Mouse (Mus musculus) olfactory bulb, adult 2 months (tissue): ENCODE data around the gene Mical3. TPM values are rescaled to one million over a fixed set of nuclear protein-coding genes. Genes with fewer than 3 reads are reported as not detected.

ENCODE experiments used
- H3K27ac ChIP-seq: fragments of 200-500 bp; 2 replicates; pipeline ENCODE4 v1.5.1; 2012; ENCODE audit warnings: low read depth, low read length; ENCODE audit not compliant: insufficient read depth
- H3K4me1 ChIP-seq: fragments of 200-500 bp; 2 replicates; pipeline ENCODE4 v1.6.1; 2012; ENCODE audit warnings: low read length; ENCODE audit not compliant: control insufficient read depth, insufficient read depth
- H3K4me3 ChIP-seq: fragments of 200-500 bp; 2 replicates; pipeline ENCODE4 v1.5.1; 2012; ENCODE audit warnings: mild to moderate bottlenecking, low read depth, low read length, moderate library complexity; ENCODE audit not compliant: insufficient read depth
- CTCF ChIP-seq: fragments of 200-500 bp; IDR thresholded peaks from 2 replicates; pipeline ENCODE4 v1.5.1; 2012; ENCODE audit warnings: low read depth, mild to moderate bottlenecking, low read length, moderate library complexity; ENCODE audit not compliant: insufficient read depth
- POLR2A ChIP-seq: fragments of 200-500 bp; IDR thresholded peaks from 2 replicates; pipeline ENCODE4 v1.6.1; 2012; ENCODE audit warnings: mild to moderate bottlenecking, low read depth, low read length, moderate library complexity; ENCODE audit not compliant: insufficient read depth
- WGBS: fragments of 180-500 bp; shearing (Covaris S2); methylation state at CpG from one replicate; pipeline ENCODE4 v1.1.7; 2018; 5-methylcytosine and 5-hydroxymethylcytosine counted together
- polyA plus RNA-seq: library from polyadenylated mRNA; stranded (reverse); fragments of >200 nt; gene quantifications from 2 replicates; pipeline ENCODE4 v1.2.4, GENCODE M21; 2012; ENCODE audit warnings: low replicate concordance; ENCODE audit not compliant: missing spikeins, insufficient read depth, insufficient read length

Mical3 gene
- polyA plus RNA-seq, 1 experiment, result 277 TPM

GRCm38 (mm10) chr6:120965814-120966213, 165.0 kb downstream of the Mical3 start:
- no peak overlapping the region for H3K27ac ChIP-seq
- TF ChIP-seq POLR2A (no peak), CTCF (no peak)
- 82% methylated on average over 13 of the region's 13 CpGs for WGBS
- peaks cover 8% of the 10 kb centered on the region for H3K4me1 ChIP-seq
- no peak overlapping the region for H3K4me3 ChIP-seq

- WGBS, result 94% methylated on average over 3 of the region's 3 CpGs
- Histone ChIP-seq H3K4me3 (no peak overlapping the region), H3K4me1 (peaks cover 10% of the 10 kb centered on the region), H3K27ac (no peak overlapping the region)
- TF ChIP-seq CTCF, result no peak
- TF ChIP-seq POLR2A, result no peak
Observed at GRCm38 (mm10) chr6:120964179-120964578, 166.6 kb downstream of the Mical3 start.

DNA sequence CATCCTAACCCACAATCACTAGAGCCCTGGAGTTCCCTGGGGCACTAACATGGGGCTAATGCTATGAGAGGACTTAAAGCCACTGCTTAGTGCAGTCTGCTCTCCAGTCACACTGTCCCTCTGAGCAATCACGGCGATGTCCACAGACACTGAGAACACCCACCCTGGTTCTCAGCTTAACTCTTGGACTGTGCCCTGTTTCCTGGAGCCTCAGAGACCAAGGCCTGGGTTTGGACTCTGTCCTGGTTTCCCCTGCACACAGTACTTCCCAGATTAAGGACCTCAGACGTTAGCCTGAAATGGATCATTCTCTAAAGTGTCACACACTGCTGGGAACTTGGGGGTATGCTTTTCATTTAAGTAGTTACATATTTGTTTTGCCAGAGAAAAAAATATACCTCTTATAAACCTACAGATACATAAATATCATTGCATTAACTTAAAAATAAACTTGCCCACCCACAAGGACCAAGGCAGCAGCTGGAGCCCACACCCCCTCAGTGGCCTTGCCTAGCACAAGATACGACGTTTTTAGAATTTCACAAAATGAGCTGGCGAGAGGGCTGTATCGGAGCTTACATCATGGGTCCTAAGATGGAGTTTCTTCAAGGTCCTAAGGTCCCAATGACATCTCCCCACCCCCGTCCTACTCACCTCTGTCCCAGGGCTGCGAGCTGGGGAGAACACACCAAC, 170.3 kb downstream of the Mical3 start:
- H3K4me3 ChIP-seq, result no peak overlapping the region
- 63% methylated on average over 9 of the region's 9 CpGs for WGBS
- H3K27ac ChIP-seq, result no peak overlapping the region
- TF ChIP-seq POLR2A (no peak), CTCF (no peak)
- H3K4me1 ChIP-seq, result peaks cover 10% of the 10 kb centered on the region

DNA sequence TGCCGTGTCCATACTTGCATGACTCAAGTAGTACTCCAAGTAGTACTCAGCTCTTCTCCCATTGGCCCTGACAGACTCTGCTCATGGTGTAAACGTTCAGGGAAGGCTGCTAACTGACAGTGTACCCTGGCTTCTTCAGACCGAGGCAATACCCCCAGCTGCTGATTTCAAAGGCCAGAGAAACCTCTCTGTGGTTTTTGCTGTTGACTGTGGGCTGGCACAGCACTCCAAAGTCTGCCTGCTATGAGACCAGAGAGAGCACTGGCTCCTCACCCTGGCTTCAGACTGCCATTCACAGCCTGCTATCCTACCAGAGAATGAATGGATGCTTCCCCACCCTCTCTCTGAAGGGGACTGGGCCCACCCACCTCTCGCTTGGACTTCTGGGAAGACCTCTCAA, 173.5 kb downstream of the Mical3 start:
- TF ChIP-seq POLR2A (no peak), CTCF (no peak)
- Histone ChIP-seq H3K4me1 (peaks cover 12% of the 10 kb centered on the region), H3K27ac (no peak overlapping the region), H3K4me3 (no peak overlapping the region)
- WGBS, result 85% methylated on average over 4 of the region's 4 CpGs

GRCm38 (mm10) chr6:120956259-120957161, 174.3 kb downstream of the Mical3 start:
- TF ChIP-seq CTCF (no peak), POLR2A (no peak)
- Histone ChIP-seq H3K4me3 (no peak overlapping the region), H3K4me1 (peaks cover 11% of the 10 kb centered on the region), H3K27ac (no peak overlapping the region)
- 87% methylated on average over 11 of the region's 11 CpGs for WGBS

- TF ChIP-seq CTCF (no peak), POLR2A (no peak)
- WGBS, result 61% methylated on average over 3 of the region's 3 CpGs
- Histone ChIP-seq H3K4me1 (peaks cover 2% of the 10 kb centered on the region; the same call in 1 of the 2 replicates), H3K27ac (no peak overlapping the region), H3K4me3 (no peak overlapping the region)
Observed at GRCm38 (mm10) chr6:120955215-120955614, 175.6 kb downstream of the Mical3 start.

DNA sequence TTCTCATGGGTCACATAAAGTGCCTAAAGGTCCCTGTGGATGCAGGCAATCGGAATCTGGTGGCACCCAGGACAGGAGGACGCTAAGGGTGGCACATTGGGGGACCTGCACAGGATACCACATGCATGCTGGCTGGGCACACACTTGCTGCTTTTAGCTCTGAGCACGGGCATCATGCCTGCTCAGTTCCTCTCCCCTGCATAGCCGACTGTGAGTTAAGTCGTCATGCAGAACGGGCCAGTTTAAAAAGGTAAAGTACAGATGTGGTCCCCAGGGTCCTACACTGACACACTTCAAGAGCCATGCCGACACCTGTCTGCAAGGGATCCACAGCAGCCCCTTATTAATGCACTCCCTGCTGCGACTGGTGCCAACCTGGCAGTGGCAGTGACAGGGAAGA, 176.6 kb downstream of the Mical3 start:
- Histone ChIP-seq H3K4me3 (no peak overlapping the region), H3K4me1 (peaks cover 2% of the 10 kb centered on the region; the same call in 1 of the 2 replicates), H3K27ac (no peak overlapping the region)
- no peak for TF ChIP-seq CTCF
- no peak for TF ChIP-seq POLR2A
- 89% methylated on average over 8 of the region's 8 CpGs for WGBS

DNA sequence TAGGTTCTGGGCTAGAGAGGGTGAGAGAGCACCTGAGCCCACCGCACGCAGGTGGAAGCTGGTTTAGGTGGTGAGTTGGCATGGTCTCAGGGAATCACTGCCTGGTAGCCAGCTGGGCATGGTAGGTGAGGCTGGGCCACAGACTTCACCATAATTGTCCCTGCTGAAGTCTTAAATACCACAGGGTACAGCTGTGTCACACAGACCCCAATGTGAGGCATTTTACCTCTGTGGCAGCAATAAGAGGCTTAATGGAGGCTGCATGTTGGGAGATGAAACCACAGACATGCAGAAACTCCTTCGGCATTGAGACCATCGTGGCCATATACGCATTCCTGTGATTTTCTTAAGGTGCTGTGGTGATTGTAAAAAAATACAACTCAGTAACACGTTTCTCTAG, 178.3 kb downstream of the Mical3 start:
- Histone ChIP-seq H3K4me3 (no peak overlapping the region), H3K27ac (no peak overlapping the region), H3K4me1 (peaks cover 2% of the 10 kb centered on the region; the same call in 1 of the 2 replicates)
- 88% methylated on average over 6 of the region's 6 CpGs for WGBS
- TF ChIP-seq POLR2A, result no peak
- no peak for TF ChIP-seq CTCF

DNA sequence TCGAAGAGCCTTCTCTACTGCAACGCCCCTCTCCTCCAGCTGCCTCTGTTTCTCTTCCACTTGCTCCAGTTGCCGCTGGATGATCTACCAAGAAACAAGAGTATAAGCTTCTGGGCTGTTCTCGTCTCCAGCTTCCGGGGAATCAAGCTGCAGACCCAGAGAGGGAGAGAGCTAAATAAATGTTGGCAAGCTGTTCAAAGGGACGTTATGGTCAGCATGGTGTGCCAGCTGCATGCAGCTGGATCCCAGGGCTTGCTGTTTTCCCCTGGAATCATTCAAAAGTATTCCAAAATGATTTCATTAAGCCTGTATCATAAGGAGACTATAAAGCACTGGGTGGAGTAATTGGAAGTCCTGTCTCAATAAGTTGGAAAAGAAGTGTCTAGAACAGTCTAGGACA, 179.5 kb downstream of the Mical3 start:
- H3K4me3 ChIP-seq, result no peak overlapping the region
- peaks cover 2% of the 10 kb centered on the region; the same call in 1 of the 2 replicates for H3K4me1 ChIP-seq
- H3K27ac ChIP-seq, result no peak overlapping the region
- TF ChIP-seq POLR2A (no peak), CTCF (no peak)
- WGBS, result 87% methylated on average over 6 of the region's 6 CpGs
